Mouse (Mus musculus) testis, postnatal 14 days (tissue): ENCODE measurements around the gene Emp2.
A peak's percentile ranks its signal among the peaks of the same experiment; 100 is the strongest.
"Not testable (repeated sequence)": the region's sequence is repeated elsewhere in the genome, so short reads cannot be mapped to it uniquely, and the experiment has no call there.

Experiments
- DNase-seq: peaks from one replicate; pipeline ENCODE4 v3.0.0; 2021; ENCODE audit warnings: low spot score

Gene Emp2

GRCm38 (mm10) chr16:10317197-10317544 lies 3.4 kb upstream of the Emp2 start:
- no peak for DNase-seq

- no peak for DNase-seq
These were observed 2.9 kb upstream of the Emp2 start for GRCm38 (mm10) chr16:10316493-10317196.

- no peak for DNase-seq
These were observed 542 bp downstream of the Emp2 start for GRCm38 (mm10) chr16:10313226-10313625.

GRCm38 (mm10) chr16:10311989-10312388 lies 1.8 kb downstream of the Emp2 start:
- DNase-seq = no peak

- no peak for DNase-seq
These were observed 2.7 kb downstream of the Emp2 start for GRCm38 (mm10) chr16:10311086-10311485.

- DNase-seq = no peak
These were observed 3.3 kb downstream of the Emp2 start for GRCm38 (mm10) chr16:10310507-10310906.

- DNase-seq = no peak
These were observed 6.4 kb downstream of the Emp2 start for GRCm38 (mm10) chr16:10307351-10307750.

GRCm38 (mm10) chr16:10306101-10306500 lies 7.7 kb downstream of the Emp2 start:
- no peak for DNase-seq

- DNase-seq = no peak
These were observed 12.4 kb downstream of the Emp2 start for GRCm38 (mm10) chr16:10301337-10301736.

- no peak for DNase-seq
These were observed 13.3 kb downstream of the Emp2 start for GRCm38 (mm10) chr16:10300231-10301186.

- no peak for DNase-seq
These were observed 14.1 kb downstream of the Emp2 start for GRCm38 (mm10) chr16:10299637-10300036.

- DNase-seq = no peak
These were observed 15.8 kb downstream of the Emp2 start for GRCm38 (mm10) chr16:10297696-10298644.

GRCm38 (mm10) chr16:10288115-10288514 lies 25.7 kb downstream of the Emp2 start:
- no peak for DNase-seq

GRCm38 (mm10) chr16:10286513-10287268 lies 27.1 kb downstream of the Emp2 start:
- no peak for DNase-seq

GRCm38 (mm10) chr16:10281890-10282289 lies 31.9 kb downstream of the Emp2 start:
- no peak for DNase-seq

- DNase-seq = peak; percentile 56
These were observed 33.3 kb downstream of the Emp2 start for GRCm38 (mm10) chr16:10280286-10280951.

GRCm38 (mm10) chr16:10276778-10277177 lies 37.0 kb downstream of the Emp2 start:
- not testable (repeated sequence) for DNase-seq

- no peak for DNase-seq
These were observed 39.3 kb downstream of the Emp2 start for GRCm38 (mm10) chr16:10274465-10274864.

- DNase-seq = no peak
These were observed 41.5 kb downstream of the Emp2 start for GRCm38 (mm10) chr16:10272256-10272655.

- no peak for DNase-seq
These were observed 59.8 kb downstream of the Emp2 start for GRCm38 (mm10) chr16:10253993-10254392.

- no peak for DNase-seq
These were observed 77.2 kb downstream of the Emp2 start for GRCm38 (mm10) chr16:10236601-10237000.
